Mouse (Mus musculus) hindbrain, embryonic 11.5 days (tissue): ENCODE results near the gene C2cd2. TPM values are rescaled to one million over a fixed set of nuclear protein-coding genes. Genes with fewer than 3 reads are reported as not detected.

Experiments used
- ATAC-seq: fragments of 200-750 bp; cut with Nextera tagmentation; 2 replicates; pipeline ENCODE4 v1.8.0; 2017; ENCODE audit warnings: mild to moderate bottlenecking, moderate TSS enrichment, moderate library complexity; ENCODE audit not compliant: low FRiP score
- DNase-seq: peaks from one replicate; pipeline ENCODE4 v3.0.0-alpha.2; 2015; ENCODE audit warnings: low spot score
- H3K27ac ChIP-seq: fragments of 300-500 bp; sonication (generic); 2 replicates; pipeline ENCODE4 v1.5.1; 2014; ENCODE audit warnings: mild to moderate bottlenecking, low read depth, low read length
- H3K27me3 ChIP-seq: fragments of 300-500 bp; sonication (generic); 2 replicates; pipeline ENCODE4 v1.6.1; 2014; ENCODE audit warnings: mild to moderate bottlenecking, low read length, moderate library complexity, mixed read lengths; ENCODE audit not compliant: control insufficient read depth, insufficient read depth
- H3K36me3 ChIP-seq: fragments of 300-500 bp; sonication (generic); 2 replicates; pipeline ENCODE4 v1.6.1; 2014; ENCODE audit warnings: mild to moderate bottlenecking, low read length, moderate library complexity, mixed read lengths; ENCODE audit not compliant: control insufficient read depth, insufficient read depth
- H3K4me1 ChIP-seq: fragments of 300-500 bp; sonication (generic); replicated peaks from 2 replicates; pipeline ENCODE4 v1.6.1; 2014; ENCODE audit warnings: low read length, mixed read lengths; ENCODE audit not compliant: control insufficient read depth, insufficient read depth
- H3K4me2 ChIP-seq: fragments of 300-500 bp; sonication (generic); replicated peaks from 2 replicates; pipeline ENCODE4 v1.6.1; 2014; ENCODE audit warnings: mild to moderate bottlenecking, low read depth, low read length
- H3K4me3 ChIP-seq: fragments of 300-500 bp; sonication (generic); 2 replicates; pipeline ENCODE4 v1.5.1; 2014; ENCODE audit warnings: low read depth, low read length
- H3K9ac ChIP-seq: fragments of 300-500 bp; sonication (generic); 2 replicates; pipeline ENCODE4 v1.6.1; 2014; ENCODE audit warnings: low read depth, low read length
- H3K9me3 ChIP-seq: fragments of 300-500 bp; sonication (generic); 2 replicates; pipeline ENCODE4 v1.6.1; 2016; ENCODE audit warnings: low read length; ENCODE audit not compliant: control insufficient read depth
- WGBS: fragments of 180-500 bp; shearing (Covaris S2); extraction: QIAGEN DNeasy Blood & Tissue Kit; methylation state at CpG from one replicate; pipeline ENCODE4 v1.1.7; 2014; 5-methylcytosine and 5-hydroxymethylcytosine counted together
- polyA plus RNA-seq: library from polyadenylated mRNA; unstranded; fragments of >200 nt; fragmentation: Nextera tagmentation; extraction: Ambion mirVana; gene quantifications from 2 replicates; pipeline ENCODE4 v1.2.1, GENCODE M21; 2014

The C2cd2 gene
- polyA plus RNA-seq, 1 experiment from 2014 or later, result 14.3 TPM

GRCm38 (mm10) chr16:97851741-97852319 lies 110.6 kb downstream of the C2cd2 start, which contains the start of gene Prdm15:
Gene Prdm15 (minus strand): TSS chr16:97851850.
- Histone ChIP-seq H3K36me3 (no peaks in the 10 kb centered on the region), H3K9ac (peak within 1 kb of the TSS; percentile 98), H3K4me2 (peak within 1 kb of the TSS; percentile 74), H3K27ac (peak within 1 kb of the TSS; percentile 96), H3K4me1 (no peaks in the 10 kb centered on the region; the same call in 1 of the 2 replicates), H3K27me3 (no peaks in the 10 kb centered on the region), H3K9me3 (no peaks in the 10 kb centered on the region), H3K4me3 (peak within 1 kb of the TSS; percentile 75)
- ATAC-seq (peak; percentile 91), DNase-seq (peak; percentile 87)
- 2% methylated on average over 31 of the region's 31 CpGs for WGBS

GRCm38 (mm10) chr16:97851061-97851740 lies 111.2 kb downstream of the C2cd2 start:
- peak; percentile 94 for ATAC-seq
- Histone ChIP-seq H3K4me1 (no peaks in the 10 kb centered on the region; the same call in 1 of the 2 replicates), H3K36me3 (0 out of 2 replicates have a peak, but pooled peaks cover 1% of the 10 kb centered on the region), H3K9ac (peak overlapping the region; percentile 98), H3K4me3 (peak overlapping the region; percentile 75), H3K27me3 (no peaks in the 10 kb centered on the region), H3K4me2 (peak overlapping the region; percentile 74), H3K27ac (peak overlapping the region; percentile 96), H3K9me3 (no peaks in the 10 kb centered on the region)
- DNase-seq, result peak; percentile 85
- WGBS, result 0% methylated on average over 35 of the region's 77 CpGs

GRCm38 (mm10) chr16:97850667-97851060 lies 111.7 kb downstream of the C2cd2 start:
- no peak for DNase-seq
- H3K36me3 ChIP-seq, result peaks cover 3% of the 10 kb centered on the region; the same call in 1 of the 2 replicates

GRCm38 (mm10) chr16:97848832-97849231 lies 113.6 kb downstream of the C2cd2 start:
- Histone ChIP-seq H3K4me1 (no peaks in the 10 kb centered on the region; the same call in 1 of the 2 replicates), H3K9me3 (no peaks in the 10 kb centered on the region), H3K27ac (no peak overlapping the region), H3K36me3 (peaks cover 3% of the 10 kb centered on the region; the same call in 1 of the 2 replicates), H3K4me2 (no peak overlapping the region), H3K9ac (no peak overlapping the region), H3K27me3 (no peaks in the 10 kb centered on the region), H3K4me3 (no peak overlapping the region)
- WGBS, result 84% methylated on average over 6 of the region's 6 CpGs
- DNase-seq (no peak), ATAC-seq (no peak)

More at GRCm38 (mm10) chr16:97850667-97851060, 111.7 kb downstream of the C2cd2 start:
- no peaks in the 10 kb centered on the region for H3K9me3 ChIP-seq
- peak overlapping the region; percentile 96 for H3K27ac ChIP-seq
- H3K4me2 ChIP-seq, result peak overlapping the region; percentile 74
- no peaks in the 10 kb centered on the region for H3K27me3 ChIP-seq
- peak overlapping the region; percentile 75 for H3K4me3 ChIP-seq
- peak; percentile 51; the same call in 1 of the 2 replicates for ATAC-seq
- H3K4me1 ChIP-seq, result no peaks in the 10 kb centered on the region; the same call in 1 of the 2 replicates
- peak overlapping the region; percentile 98 for H3K9ac ChIP-seq
- 1% methylated on average over 9 of the region's 11 CpGs for WGBS

GRCm38 (mm10) chr16:97844967-97845937 lies 117.1 kb downstream of the C2cd2 start:
- H3K4me1 ChIP-seq, result no peaks in the 10 kb centered on the region; the same call in 1 of the 2 replicates
- DNase-seq, result no peak
- no peak overlapping the region for H3K27ac ChIP-seq
- no peak overlapping the region for H3K9ac ChIP-seq
- WGBS, result 89% methylated on average over 12 of the region's 12 CpGs
- peaks cover 3% of the 10 kb centered on the region; the same call in 1 of the 2 replicates for H3K36me3 ChIP-seq
- H3K4me2 ChIP-seq, result no peak overlapping the region
- ATAC-seq, result no peak
- H3K9me3 ChIP-seq, result no peaks in the 10 kb centered on the region
- H3K27me3 ChIP-seq, result no peaks in the 10 kb centered on the region
- no peak overlapping the region for H3K4me3 ChIP-seq

DNA sequence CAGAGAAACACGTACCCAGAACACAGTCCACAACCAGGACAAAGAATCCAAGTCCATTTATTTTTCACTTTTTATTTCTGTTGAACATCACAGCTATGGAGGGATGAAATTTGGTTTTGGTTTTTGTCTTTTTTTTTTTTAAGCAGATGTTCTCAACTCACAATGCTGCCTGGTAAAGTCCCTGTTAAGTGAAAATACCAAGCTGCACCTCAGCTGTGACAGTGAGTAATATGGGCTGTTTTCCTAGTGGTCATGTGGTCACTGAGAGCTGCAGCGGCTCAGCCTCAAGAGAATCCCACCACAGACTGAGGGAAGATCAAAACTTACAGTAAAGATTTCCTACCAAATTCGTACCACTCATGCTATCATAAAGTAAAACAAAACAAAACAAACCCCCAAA lies 130.2 kb downstream of the C2cd2 start:
- ATAC-seq, result no peak
- H3K4me3 ChIP-seq, result no peak overlapping the region
- DNase-seq, result no peak
- no peak overlapping the region for H3K27ac ChIP-seq
- H3K9ac ChIP-seq, result no peak overlapping the region
- no peak overlapping the region for H3K4me2 ChIP-seq
- H3K36me3 ChIP-seq, result peaks cover 13% of the 10 kb centered on the region
- H3K27me3 ChIP-seq, result no peaks in the 10 kb centered on the region
- no peaks in the 10 kb centered on the region for H3K4me1 ChIP-seq
- WGBS, result 88% methylated on average over 3 of the region's 3 CpGs
- no peaks in the 10 kb centered on the region for H3K9me3 ChIP-seq

GRCm38 (mm10) chr16:97828207-97828606 lies 134.2 kb downstream of the C2cd2 start:
- peaks cover 8% of the 10 kb centered on the region for H3K36me3 ChIP-seq
- no peak overlapping the region for H3K27ac ChIP-seq
- no peaks in the 10 kb centered on the region for H3K4me1 ChIP-seq
- no peaks in the 10 kb centered on the region for H3K9me3 ChIP-seq
- 100% methylated on average over 1 of the region's 1 CpGs for WGBS
- no peak for ATAC-seq
- DNase-seq, result no peak
- no peaks in the 10 kb centered on the region for H3K27me3 ChIP-seq
- H3K4me2 ChIP-seq, result no peak overlapping the region
- H3K4me3 ChIP-seq, result no peak overlapping the region
- no peak overlapping the region for H3K9ac ChIP-seq

DNA sequence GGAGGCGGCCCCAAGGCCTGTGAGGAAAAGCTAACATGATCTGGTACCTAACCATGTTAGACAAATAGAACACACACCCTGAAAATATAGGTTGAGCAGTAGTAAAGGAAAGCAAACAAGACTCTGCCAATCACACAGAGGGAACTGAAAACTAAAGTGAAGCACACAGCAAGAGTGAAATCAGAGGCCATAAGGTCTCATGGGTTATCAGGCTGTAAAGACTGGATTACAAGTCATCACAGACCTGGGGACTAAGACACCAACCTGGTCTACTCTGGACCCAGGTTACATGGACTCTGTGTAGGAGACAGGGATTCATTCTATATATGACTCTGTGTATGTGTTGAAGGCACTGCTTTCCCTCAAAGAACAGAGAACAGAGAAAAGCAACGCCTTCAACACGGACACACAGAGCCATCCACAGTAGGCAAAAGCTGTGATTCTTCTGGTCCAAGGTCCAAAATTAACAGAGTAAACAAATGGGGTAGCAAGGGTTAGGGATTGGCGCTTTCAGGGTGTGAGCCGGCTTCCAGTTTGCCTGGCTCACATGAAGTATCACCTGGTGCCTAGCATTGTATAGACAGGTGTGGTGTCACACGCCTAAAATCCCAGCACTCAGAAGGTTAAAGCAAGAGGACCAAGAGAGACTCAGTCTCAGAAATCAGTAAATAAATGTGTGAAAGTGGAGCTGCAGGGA lies 138.9 kb downstream of the C2cd2 start:
- Histone ChIP-seq H3K27ac (no peak overlapping the region), H3K27me3 (no peaks in the 10 kb centered on the region), H3K4me3 (no peak overlapping the region), H3K9me3 (no peaks in the 10 kb centered on the region), H3K4me2 (no peak overlapping the region), H3K36me3 (peaks cover 9% of the 10 kb centered on the region; the same call in 1 of the 2 replicates), H3K9ac (no peak overlapping the region), H3K4me1 (no peaks in the 10 kb centered on the region)
- WGBS, result 94% methylated on average over 6 of the region's 6 CpGs
- ATAC-seq, result no peak
- no peak for DNase-seq
